Mouse (Mus musculus) left cerebral cortex, adult 9 months (tissue): ENCODE measurements around the gene Zfp534.
"Not testable (repeated sequence)": the region's sequence is repeated elsewhere in the genome, so short reads cannot be mapped to it uniquely, and the experiment has no call there.

Source experiments
- DNase-seq, 2 experiments: peaks; one replicate each; pipeline ENCODE4 v3.0.0; 2022; ENCODE audit warnings: low spot score in 2 of 2

Gene Zfp534

GRCm38 (mm10) chr4:147702453-147702852, at the start of gene Zfp534:
Gene Zfp534, minus strand, starts transcription at chr4:147702553.
- not testable (repeated sequence) for DNase-seq

DNA sequence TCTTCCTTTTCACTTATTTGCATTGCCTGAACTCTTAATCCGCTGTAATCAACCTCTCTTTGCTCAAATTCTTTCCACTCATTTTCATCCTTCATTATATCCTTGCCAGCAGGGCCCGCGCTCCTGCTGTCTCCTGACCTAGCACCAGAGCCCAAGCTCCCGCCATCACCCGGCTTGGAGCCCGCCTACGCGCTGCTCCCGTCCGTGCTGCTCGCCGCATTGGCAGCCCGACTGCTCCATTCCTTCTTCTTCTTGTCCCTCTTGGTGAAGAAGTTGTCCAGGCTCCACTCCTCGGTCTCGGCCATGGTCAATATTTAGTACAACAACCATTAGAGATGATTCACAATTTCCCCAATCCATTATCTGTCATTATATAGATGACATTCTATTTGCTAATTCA, 43.9 kb upstream of the Zfp534 start:
- not testable (repeated sequence) for DNase-seq

DNA sequence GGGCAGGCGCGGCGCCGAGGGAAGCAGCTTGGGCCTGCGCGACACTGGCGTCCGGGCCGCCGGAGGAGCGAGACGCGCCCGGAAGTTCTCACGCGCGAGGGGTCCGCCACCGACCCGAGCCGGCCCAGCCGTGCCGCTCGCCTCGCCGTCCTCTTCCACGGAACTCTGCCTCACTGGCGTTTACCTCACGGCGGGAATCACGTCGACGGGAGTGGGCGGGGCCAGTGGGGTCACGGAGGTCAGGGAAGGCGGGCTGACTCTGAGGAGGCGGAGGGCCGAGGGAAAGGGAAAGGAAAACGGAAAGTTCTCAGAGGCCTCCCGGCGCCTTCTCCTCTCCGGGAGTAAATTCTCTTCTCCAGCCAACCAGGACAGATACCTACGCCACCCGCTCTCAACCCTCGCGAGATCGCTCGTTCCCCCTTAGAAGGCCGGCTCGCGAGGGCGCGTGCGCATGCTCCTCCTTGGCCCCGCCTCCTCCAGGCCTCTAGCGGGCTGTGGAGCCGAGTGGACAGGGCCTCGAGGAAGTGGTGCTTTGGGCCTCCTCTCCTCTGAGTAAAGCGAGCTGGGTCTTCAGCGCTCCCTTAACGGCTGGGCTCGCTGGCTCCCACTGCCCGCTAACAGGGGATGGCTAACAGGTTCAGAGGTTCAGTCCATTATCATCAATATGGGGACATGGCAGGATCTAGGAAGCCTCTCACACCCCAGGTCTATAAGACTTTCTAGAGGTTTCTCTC, 36.5 kb upstream of the Zfp534 start:
- not testable (repeated sequence) for DNase-seq

- not testable (repeated sequence) for DNase-seq
These were observed 47.1 kb downstream of the Zfp534 start for GRCm38 (mm10) chr4:147655245-147655644.

- not testable (repeated sequence) for DNase-seq
These were observed 54.9 kb downstream of the Zfp534 start for GRCm38 (mm10) chr4:147647407-147647806.

- DNase-seq: not testable (repeated sequence)
These were observed 59.9 kb downstream of the Zfp534 start, which contains the start of gene Zfp979 for GRCm38 (mm10) chr4:147642413-147642812. Gene Zfp979, minus strand, starts transcription at chr4:147642513.

DNA sequence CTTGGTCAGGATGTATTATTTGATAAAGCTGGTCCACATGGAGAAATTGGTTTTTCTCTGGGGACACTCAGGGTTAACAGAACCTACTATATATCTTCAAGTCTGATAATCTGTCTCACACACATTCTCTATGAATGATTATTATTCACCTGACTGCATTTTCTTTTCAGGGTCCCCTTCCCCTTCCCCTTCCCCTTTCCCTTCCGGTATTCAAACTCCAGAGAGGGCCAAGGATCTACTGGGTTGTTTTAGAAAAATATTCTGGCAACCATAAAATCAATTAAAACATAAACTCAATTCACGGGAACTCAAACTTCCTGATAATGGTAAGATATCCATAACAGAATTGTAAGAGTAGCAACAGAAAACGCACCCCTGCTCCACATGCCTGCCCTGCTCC, 60.4 kb downstream of the Zfp534 start:
- DNase-seq: not testable (repeated sequence)

DNA sequence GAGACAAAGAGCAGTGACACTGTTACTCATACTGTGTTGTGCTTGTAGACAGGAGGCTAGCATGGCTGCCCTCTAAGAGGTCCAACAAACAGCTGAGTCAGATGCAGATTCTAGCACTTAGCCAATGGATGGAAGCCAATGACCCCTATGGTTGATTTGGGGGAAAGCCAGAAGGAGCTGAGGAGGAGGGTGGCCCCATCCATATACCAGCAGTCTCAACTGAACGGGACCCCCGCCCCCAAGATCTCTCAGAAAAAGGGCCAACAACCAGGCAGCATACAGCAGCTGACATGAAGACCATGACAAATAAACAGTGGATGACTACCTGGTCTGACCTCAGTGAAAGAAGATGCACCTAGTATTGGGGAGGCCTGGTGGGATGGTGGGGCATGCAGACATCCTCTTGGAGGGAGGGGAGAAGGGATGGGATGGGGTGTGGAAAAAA, 68.5 kb downstream of the Zfp534 start:
- not testable (repeated sequence) for DNase-seq
